Mouse (Mus musculus) megakaryocyte, embryonic 14.5 days (primary cell): Measurements from ENCODE around the gene Supv3l1.

Source experiments
- FLI1 ChIP-seq: IDR thresholded peaks from 2 replicates; pipeline ENCODE4 v1.6.1; 2012; ENCODE audit warnings: low read length, inconsistent platforms, mixed read lengths
- GATA1 ChIP-seq: IDR thresholded peaks from 3 replicates; pipeline ENCODE4 v1.6.1; 2012; ENCODE audit warnings: mixed read lengths, low read length, inconsistent platforms, borderline replicate concordance

GRCm38 (mm10) chr10:62419422-62419821, 30.1 kb downstream of the Supv3l1 start:
- TF ChIP-seq GATA1 (no peak), FLI1 (no peak)
